Mouse (Mus musculus) cerebral cortex, adult 2 months (tissue): ENCODE results near the gene Igdcc3.

ENCODE experiments used
- WGBS: fragments of 180-500 bp; shearing (Covaris S2); methylation state at CpG from one replicate; pipeline ENCODE4 v1.1.7; 2018; 5-methylcytosine and 5-hydroxymethylcytosine counted together

Gene Igdcc3

DNA sequence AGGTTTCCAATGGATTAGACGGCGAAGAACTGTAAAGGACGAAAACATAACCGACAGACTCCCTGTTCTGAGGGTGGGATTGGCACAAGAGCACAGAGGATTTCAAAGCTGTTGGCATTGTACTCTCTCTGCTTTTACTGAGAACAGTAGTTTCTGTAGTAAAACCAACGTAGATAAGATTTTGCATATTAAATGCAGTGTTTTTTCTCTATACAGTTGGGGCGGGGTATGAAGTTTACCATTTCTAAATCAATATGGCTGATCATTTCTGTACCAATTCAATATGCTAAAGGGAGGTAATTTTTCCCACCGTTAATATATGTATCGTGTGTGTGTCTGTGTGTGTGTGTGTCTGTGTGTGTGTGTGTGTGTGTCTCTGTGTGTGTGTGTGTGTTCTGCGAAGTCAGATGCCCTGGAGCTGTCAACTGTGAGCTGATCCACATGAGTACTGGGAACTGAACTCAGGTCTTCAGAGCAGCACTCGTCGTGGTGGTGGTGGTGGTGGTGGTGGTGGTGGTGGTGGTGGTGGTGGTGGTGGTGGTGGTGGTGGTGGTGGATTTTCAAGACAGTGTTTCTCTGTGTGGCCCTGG, 61.3 kb downstream of the Igdcc3 start:
- WGBS, result 13% methylated on average over 11 of the region's 11 CpGs

DNA sequence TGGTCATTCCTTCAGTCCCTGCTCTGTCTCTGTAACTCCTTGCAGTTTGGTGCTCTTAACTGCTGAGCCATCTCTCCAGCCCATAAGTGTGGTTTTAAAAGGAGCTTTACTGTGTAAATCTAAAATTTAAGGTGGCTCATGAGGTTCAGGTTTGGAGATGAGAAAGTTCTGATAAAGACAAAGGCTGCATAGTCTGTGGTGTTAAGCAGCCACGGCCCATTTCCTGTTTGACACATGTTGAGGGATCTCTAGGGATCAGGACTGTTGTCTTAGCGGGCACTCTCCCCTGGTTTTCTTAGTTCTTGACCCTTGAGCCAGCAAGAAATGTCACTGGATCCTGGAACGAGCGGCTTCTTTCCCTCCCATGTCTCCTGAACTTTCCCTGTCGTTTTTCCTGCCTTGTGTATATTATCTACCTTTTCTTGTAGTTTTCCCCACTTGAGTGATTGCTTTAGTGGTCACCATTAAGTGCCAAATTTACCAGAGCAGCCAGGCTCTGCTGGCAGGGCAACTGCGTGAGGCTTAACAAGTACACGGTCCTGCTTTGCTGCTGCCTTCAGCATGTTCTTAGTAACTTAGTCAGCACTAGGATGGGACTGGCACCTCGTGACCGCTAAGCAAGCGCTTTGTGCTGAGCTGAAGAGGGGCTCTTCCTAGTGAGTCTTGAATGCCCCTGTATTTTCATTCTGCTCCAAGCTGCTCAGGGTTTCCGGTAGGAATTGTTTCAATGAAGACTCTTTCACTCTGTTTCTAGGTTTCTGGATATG, 64.2 kb downstream of the Igdcc3 start:
- WGBS, result 72% methylated on average over 11 of the region's 11 CpGs

DNA sequence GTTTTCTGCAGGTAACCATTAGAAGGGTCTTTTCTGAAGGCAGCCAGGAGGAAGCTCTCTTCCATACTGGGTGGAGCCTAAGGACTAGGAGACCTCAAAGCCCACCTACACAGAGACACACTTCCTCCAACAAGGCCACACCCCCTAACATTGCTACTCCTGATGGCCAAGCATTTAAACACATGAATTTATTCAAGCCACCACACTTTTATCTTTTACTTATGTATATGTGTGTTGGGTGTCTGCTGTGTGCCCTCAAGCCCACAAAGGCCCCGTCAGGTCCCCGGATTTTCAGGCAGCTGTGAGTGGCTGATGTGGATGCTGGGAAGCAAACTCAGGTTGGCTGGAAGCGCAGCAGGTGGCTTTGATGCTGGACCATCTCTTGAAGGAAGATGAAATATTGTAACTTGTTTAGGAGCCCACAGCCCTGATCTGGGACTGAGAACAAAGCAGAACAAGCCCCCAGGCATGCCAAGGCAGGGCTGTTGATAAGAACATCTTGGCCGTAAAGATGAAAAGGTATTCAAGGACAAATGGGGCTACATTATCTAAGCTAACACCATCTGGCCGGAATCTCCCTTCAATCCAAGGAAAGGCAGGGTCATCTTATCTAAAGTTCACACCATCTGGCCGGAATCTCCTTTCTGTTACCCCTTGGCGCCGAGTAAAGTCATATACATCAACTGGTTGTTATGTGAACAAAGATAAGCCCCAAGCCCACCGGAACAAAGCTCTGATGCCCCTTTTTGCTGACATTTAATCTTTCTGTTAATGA, 66.2 kb downstream of the Igdcc3 start:
- WGBS, result 97% methylated on average over 9 of the region's 9 CpGs

DNA sequence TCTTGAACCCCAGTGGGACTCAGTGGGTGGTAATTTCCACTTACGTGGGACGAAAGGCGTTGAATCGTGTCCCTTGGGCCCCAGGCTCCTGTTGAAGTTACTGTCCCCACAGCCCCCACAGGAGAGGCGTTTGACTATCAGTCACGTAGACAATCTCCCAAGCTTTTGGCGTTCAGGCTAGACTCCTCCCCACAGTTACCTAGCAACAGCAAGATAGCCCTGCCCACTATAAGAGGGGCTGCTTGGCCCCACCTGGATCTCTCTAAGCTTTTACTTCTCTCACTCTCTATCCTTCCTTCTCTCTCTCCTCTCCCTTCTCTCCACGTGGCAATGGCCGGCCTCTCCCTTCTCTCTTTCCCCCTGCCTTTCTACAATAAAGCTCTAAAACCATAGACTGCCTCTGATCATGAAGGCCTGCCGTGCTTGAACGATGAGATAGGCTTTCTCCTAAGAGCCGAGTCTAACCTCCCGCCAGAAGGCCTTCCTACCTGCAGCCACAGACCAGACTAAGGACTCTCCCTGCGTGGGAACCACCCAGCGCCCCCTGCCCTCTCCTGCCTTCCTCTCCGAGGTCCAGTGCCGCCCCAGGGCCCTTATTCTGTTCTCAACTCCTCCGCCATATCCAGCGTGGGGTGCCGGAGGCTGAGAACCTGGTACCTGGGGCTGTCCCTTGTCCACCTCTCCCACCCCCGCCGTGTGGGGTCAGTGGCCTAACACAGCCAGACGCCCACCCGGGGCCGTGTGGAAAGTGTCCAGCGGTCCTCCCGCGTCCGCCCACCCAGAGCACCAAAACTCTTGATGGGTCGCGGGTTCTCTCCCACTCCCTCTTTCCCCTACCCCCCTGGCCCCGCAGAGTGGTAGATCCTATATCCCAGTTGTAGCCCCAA, 67.5 kb downstream of the Igdcc3 start:
- WGBS, result 92% methylated on average over 32 of the region's 32 CpGs

DNA sequence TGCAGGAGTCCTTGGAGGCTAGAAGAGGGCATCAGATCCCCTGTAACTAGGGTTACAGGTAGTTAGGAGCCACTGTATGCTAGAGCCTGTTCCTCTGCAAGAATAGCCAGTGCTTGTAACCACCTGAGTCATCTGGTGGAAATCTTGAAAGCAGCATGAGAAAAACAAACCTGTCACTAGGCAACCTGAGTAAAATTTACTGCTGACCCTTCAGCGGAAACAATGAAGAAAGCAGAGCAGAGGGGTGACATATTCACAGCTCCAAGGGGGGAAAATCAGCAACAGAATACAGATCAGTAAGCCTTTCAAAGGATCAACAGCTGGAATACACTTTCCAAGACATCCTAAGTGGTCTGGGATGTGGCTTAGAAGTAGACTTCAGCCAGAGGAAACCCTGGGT, 70.6 kb downstream of the Igdcc3 start:
- 68% methylated on average over 1 of the region's 1 CpGs for WGBS

DNA sequence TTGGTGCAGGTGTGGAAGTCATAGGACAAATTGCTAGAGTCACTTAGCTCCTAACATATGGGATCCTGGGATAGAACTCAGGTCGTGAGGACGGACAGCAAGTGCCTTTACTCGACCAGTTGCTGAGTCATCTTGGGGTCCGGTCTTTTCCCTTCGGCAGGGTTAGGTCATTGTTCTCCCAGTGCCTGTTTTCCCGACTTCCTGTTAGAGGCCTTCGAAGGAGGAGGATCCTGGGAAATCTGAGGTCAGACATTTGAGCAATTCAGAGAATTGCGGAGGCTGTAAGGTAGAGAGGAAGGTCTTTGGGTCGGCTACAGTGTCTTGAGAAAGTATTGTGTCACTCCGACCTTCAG, 73.4 kb downstream of the Igdcc3 start:
- 26% methylated on average over 10 of the region's 10 CpGs for WGBS

DNA sequence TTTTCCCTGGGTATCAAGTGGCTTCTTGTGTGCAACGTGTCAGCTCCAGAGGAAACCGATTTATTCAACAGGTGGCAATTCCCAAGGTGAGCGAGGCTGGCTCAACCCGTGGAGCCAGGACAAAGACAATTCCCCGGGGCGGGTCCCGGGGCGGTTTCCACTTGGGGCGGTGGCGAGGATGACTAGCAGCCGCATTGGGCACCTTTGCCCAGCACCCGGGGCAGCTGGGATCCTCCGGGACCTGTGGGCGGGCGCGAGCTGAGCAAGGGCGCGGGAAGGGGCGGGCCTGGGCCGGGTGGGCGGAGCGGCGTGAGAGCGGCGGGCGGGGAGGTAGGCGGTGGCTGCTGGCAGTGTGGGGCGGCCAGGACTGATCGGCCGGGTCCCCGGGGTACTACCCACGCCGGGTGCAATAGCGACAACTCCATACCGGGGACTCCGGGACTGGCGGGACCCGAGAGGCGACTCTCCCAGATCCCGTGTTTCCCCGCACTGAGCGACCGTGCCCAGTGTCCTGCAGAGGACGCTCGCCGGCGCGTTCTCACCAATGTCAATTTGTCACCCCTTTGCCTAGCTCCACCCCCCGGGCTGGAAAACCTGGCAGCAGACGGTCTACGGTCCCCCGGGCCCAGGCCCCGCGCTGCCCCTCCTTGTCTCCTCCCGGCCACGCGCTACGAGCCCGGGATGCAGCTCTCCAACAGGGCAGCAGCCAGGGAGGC, 73.9 kb downstream of the Igdcc3 start:
- WGBS, result under 1% methylated on average over 59 of the region's 59 CpGs

DNA sequence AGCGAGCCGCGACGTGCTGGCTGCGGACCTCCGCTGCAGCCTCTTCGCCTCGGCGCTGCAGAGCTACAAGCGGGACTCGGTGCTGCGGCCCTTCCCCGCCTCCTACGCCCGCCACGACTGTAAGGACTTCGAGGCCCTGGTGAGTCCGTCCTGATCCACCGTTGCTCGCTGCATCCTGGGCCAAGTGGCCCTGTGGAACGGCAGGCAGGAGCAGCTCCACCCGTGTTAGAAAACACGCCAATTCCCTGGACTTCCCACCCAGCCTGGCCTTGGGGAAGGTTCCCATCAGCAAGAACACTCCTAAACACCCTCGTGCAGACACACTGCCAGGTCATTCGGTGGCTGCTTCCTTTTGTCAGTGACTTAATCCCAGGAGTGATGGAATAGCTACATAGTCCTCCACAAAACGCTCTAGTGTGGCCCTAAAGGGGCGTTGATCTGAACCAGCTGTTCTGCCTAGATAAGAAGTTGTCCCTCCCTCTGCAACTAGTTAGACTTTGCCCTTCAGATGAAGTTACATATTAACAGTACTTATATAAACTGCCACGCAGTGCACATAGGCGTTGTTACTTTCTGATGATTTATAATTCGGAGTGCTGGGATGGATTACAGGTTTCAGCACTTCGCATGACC, 74.6 kb downstream of the Igdcc3 start:
- 12% methylated on average over 31 of the region's 31 CpGs for WGBS

DNA sequence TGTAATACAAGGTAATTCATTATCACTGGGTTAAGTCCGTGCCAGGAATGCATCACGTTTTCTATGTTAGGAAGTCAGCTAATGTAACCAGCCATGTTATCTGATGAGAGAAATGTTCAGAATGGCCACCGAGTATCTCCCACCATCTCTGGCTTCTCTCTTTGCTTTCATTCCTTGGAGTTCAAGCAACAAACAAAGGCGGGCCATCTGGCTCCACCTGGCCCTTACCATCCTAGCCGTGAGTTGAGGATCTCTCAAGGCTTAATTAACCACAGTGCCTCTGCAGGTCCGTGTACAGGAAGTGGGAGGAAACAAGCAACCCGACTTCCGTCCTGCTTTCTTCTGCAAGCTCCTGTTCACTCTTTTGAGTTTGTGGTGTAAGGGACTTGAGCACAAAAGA, 76.0 kb downstream of the Igdcc3 start:
- WGBS, result 76% methylated on average over 8 of the region's 8 CpGs

DNA sequence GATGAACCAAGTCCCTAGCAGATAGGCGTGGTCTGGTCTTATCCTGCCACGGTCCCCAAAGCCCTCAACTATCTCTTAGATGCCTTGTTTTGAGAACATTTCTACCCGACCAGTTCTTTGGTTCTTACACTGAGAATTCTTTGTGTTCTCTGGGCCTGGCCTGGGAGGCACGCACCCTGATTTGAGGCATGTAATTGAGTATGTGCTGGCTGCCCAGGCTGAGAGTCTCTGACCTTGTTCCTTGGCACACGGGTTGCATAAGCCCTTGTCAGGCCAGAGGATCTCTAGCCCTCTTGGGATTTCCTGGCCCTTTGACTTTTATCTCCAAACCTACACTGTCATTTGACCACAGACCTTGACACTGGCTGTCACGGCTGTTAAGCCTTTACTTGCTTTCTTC, 76.7 kb downstream of the Igdcc3 start:
- 79% methylated on average over 6 of the region's 6 CpGs for WGBS

DNA sequence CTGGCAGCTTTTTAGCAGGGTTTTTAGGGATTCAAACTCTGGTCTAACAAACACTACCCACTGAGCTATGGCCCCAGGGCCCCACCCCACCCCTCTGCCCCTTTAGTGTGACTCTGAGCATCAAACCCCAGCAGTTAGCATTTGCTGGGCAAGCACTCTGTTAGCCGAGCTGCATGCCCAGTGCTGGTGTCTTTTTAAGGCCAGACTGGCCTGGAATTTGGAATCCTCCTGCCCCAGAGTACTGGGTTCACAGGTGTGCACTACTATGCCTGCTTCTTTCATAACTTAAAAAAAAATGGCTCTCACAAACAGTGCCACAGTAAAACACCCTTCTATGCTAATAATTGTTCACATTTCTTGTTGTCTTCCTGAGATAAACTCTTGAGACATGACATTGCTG, 77.9 kb downstream of the Igdcc3 start:
- 94% methylated on average over 1 of the region's 1 CpGs for WGBS

DNA sequence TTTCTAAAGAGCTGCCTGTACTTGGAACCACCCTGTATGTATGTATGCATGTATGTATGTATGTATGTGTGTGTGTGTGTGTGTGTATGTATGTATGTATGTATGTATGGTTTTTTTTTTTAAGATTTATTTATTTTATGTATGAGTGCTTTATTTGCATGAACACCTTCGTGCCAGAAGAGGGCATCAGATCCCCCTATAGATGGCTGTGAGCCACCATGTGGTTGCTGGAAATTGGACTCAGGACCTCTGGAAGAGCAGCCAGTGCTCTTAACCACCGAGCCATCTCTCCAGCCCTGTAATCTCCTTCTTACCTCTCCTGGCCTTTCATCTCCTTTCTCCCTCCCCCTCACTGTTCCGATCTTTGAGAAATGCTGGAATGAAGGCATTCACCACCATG, 79.4 kb downstream of the Igdcc3 start:
- 56% methylated on average over 3 of the region's 3 CpGs for WGBS

DNA sequence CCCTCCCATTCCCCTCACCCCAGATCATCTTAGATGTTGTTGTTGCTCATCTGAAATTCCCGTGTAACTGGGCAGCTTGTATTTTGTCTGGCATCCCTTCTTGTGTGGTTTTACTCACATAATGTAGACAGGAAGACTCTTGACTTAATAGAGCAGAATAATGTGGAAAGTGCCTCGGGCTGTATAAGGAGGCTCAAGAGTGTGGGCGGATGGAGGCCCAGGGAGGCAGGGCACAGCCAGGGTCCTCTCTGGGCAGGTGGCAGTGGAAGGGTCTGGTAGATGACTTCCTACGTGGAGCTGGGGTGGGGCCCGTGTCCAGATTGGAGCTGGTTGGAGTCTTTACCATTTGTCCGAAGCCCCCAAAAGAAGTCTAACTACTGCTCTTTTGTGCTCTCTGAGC, 82.9 kb downstream of the Igdcc3 start:
- WGBS, result 80% methylated on average over 6 of the region's 6 CpGs

DNA sequence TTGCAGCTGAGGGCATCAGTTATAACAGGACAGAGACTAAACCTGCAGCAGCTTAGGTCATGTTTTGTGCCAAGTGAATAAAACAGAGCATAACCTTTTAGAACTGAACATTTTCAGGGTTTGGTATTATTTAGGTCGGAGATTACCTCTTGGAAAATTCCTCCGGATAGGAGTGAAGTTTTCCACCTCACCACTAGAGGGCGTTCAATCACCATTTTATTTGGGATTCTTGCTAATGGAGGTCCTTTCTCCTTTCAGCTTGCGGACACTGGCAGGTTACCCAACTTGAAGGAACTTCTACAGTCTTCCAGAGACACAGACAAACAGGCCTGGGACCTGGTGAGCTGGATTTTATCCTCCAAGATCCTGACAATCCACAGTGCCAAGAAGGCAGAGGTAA, 84.8 kb downstream of the Igdcc3 start:
- WGBS, result 43% methylated on average over 4 of the region's 4 CpGs

DNA sequence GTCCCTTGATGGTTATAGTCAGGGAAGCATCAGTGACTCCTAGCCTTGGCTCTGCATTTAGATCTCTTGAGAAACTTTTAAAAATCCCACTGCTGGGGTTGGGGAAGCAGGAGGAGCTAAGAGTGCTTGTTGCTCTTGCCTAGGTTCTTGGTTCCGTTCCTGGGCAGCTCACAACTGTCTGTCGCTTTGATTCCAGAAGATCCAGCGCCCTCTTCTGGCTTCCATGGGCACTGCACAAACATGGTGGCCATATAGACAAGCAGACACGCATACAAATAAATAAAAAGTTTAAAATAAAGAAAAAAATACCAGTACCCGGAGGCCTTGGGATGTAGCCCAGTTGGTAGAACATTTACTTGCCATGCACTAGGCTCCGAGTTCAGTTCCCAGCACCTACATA, 89.3 kb downstream of the Igdcc3 start:
- 80% methylated on average over 6 of the region's 6 CpGs for WGBS

DNA sequence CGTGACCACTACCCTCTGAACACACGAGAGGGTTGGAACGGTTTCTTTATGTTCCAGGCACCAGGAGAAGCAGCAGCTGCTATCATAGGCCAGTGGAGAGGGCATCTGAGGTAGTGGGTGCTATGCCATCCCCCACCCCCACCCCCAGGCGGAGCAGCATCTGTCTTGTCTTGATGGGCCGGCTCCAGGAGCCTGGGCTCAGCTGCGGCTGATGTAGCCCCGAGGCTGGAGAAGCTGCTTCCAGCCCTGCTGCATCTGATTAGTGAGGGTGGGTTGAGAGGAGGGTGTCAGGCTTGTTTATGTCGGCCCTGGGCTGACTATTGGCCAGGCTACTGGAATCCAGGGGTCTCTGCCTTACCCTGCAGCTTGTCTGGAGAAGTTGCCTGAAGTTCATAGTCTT, 90.3 kb downstream of the Igdcc3 start:
- WGBS, result 51% methylated on average over 8 of the region's 8 CpGs

DNA sequence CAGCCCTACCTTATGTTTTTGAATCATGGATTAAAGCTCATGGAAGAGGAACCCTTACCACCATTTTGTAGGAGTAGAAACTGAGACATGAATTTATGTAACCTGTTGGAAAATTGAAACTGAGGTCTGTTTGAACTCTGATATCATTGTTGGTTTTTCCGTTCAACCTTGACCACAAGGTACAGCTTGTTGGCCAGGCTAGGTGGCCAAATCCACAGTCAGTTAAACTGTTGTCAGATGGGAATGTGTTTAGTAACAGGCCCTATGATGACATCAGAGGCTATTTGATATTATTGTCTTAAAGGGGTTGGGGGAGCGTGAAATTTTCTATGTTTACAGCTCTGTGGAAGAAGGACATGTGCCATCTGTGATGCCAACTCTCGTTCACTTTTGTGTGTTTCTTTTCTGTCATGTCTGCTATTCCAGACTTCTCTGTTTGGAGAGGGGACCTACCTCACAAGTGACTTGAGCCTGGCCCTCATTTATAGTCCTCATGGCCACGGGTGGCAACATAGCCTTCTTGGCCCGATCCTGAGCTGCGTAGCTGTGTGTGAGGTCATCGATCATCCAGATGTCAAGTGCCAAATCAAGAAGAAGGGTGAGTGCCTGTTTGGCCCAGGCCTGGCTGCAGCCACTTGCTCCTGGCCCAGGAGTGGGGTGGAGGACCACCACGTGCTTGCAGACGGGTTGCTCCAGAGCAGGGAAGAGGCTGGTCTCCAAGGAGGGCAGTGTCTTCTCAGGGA, 92.4 kb downstream of the Igdcc3 start:
- 98% methylated on average over 9 of the region's 9 CpGs for WGBS

DNA sequence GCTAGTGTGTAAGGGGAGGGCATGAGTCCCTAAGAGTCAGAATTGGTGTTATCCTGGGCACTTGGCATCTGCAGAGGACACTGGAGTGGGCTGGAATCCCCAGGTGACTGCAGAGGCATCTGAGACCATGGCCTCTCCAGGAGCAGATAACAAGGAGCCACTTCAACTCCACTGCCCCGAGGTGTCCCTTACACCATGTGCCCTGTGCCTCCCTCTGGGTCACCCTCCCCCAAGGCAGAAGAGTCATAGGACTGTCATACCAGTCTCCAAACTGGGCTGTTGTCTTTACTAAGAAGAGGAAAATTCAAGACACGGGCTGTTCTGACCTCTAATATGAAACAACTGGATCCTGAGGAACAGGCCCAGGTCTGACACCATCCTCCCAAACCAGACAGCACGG, 93.7 kb downstream of the Igdcc3 start:
- WGBS, result 90% methylated on average over 3 of the region's 3 CpGs
